ENCODE assay signal across 10 mouse cellular contexts in the genomic region with DNA sequence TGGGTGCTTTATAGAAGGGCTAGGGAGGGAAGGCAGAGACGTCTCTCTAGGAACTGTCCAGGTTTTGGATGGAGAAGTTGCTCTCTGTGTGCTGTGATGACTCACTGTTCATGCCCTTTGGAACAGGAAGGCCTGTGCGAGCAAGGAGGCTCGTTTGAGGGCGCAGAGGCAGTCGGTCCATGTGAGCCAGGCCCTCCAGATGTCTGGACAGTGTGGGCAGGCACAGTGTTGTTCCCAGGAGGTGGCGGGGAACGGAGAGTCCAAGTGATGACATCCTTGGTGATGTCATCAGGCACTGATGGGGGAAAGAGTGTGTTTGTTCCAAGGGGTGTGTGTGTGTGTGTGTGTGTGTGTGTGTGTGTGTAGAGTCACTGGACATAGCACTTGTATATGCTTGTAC.
DNase-seq lines count a peak whose midpoint lies in the region; ATAC-seq and TF ChIP-seq lines count a peak whose summit lies in the region.
"Had no signal": no experiment of that assay in that cellular context is flagged by ENCODE, and none has a peak within 500 bp of the region (broad histone marks: within the 10 kb centered on the region; RNA-seq: fewer than 3 reads in every experiment).

No protein-coding gene starts in this region.

- no peak for TF ChIP-seq CTCF in lung, adult 2 months (IDR thresholded peaks at IDR 0.05; ENCODE audit: insufficient read depth, low read length)

- H3K4me1 ChIP-seq in lung, adult 2 months (ENCODE audit: control insufficient read depth, insufficient read depth, low read length) = peaks cover 2% of the 10 kb centered on the region; the same call in 1 of the 2 replicates
- H3K4me1 ChIP-seq in intestine, embryonic 14.5 days (replicated peaks; ENCODE audit: control insufficient read depth, insufficient read depth, low read length) = peaks cover 34% of the 10 kb centered on the region

- no peak for TF ChIP-seq POLR2A in lung, adult 2 months (IDR thresholded peaks at IDR 0.05; ENCODE audit: borderline replicate concordance, extremely low read depth, low read depth, low read length)

- ATAC-seq in granulocyte monocyte progenitor cell, adult 5-6 weeks (replicated peaks; ENCODE audit: poor library complexity, severe bottlenecking) = peak; percentile 65
- ATAC-seq in intestine, embryonic 14.5 days (replicated peaks; ENCODE audit: low FRiP score, low TSS enrichment, low read depth) = peak; percentile 30; the same call in 1 of the 2 replicates

- H3K4me3 ChIP-seq in lung, adult 2 months (replicated peaks; ENCODE audit: extremely low read depth, low read depth, low read length) = no peak overlapping the region
- no peak overlapping the region for H3K4me3 ChIP-seq in intestine, embryonic 14.5 days (ENCODE audit: low read depth, low read length)
- H3K4me3 ChIP-seq: erythroblast, embryonic 14.5 days; lung, embryonic 15.5 days had no signal

- H3K4me2 ChIP-seq in intestine, embryonic 14.5 days (ENCODE audit: low read length) = no peak overlapping the region
- H3K4me2 ChIP-seq: lung, embryonic 15.5 days had no signal

- no peaks in the 10 kb centered on the region for H3K9me3 ChIP-seq in intestine, embryonic 14.5 days (ENCODE audit: control insufficient read depth, low read length)
- H3K9me3 ChIP-seq: lung, embryonic 15.5 days had no signal

- no peaks in the 10 kb centered on the region for H3K27me3 ChIP-seq in intestine, embryonic 14.5 days (replicated peaks; ENCODE audit: control insufficient read depth, insufficient read depth, low read length)
- H3K27me3 ChIP-seq: lung, embryonic 15.5 days had no signal

- no peaks in the 10 kb centered on the region for H3K36me3 ChIP-seq in intestine, embryonic 14.5 days (ENCODE audit: control insufficient read depth, insufficient read depth, low read length)
- H3K36me3 ChIP-seq: lung, embryonic 15.5 days had no signal

- H3K27ac ChIP-seq in intestine, embryonic 14.5 days (ENCODE audit: low read depth) = no peak overlapping the region
- H3K27ac ChIP-seq: lung, embryonic 15.5 days had no signal

- 21% methylated on average over 7 of the region's 7 CpGs for WGBS in lung, adult 2 months
- 48% methylated on average over 7 of the region's 7 CpGs for WGBS in intestine, embryonic 14.5 days

- peak; percentile 37 to 56 for DNase-seq in lung, adult 18-20 months
- DNase-seq in lung, adult 2 months = no peak
- no peak for DNase-seq in intestine, embryonic 14.5 days (ENCODE audit: low spot score)
- peak; percentile 75 for DNase-seq in skeletal muscle tissue, adult 2 months (ENCODE audit: low read depth, low spot score)
- no peak for DNase-seq in ovary, adult 18-20 months (ENCODE audit: low spot score)
- DNase-seq in cerebellum, postnatal 10 days = no peak
- no peak for DNase-seq in right cerebral cortex, postnatal 36 days (ENCODE audit: low spot score in 2 of 2)

- H3K9ac ChIP-seq in intestine, embryonic 14.5 days (ENCODE audit: low read length) = no peak overlapping the region
- H3K9ac ChIP-seq: lung, embryonic 15.5 days had no signal

Comparison
In these comparisons a context has a peak if more than half of its experiments do, and no peak if none do; other contexts are left out.
1. DNase-seq: peak in lung, adult 18-20 months (2 of 2) and skeletal muscle tissue, adult 2 months (single experiment); none in lung, adult 2 months (single experiment), intestine, embryonic 14.5 days (single experiment), ovary, adult 18-20 months (single experiment), cerebellum, postnatal 10 days (0 of 2) and right cerebral cortex, postnatal 36 days (0 of 2).